Mouse (Mus musculus) heart, postnatal 0 days (tissue): ENCODE measurements at regions not wholly inside any gene's neighbourhood (a gene's known extent, or its start where the extent isn't known, plus 50 kb on each side); places are given as distances from the start of the nearest gene placed in this dataset.

ENCODE experiments used
- CTCF ChIP-seq: IDR thresholded peaks from 2 replicates; pipeline ENCODE4 v1.5.1; 2016; ENCODE audit warnings: antibody characterized with exemption, control low read depth, low read depth
- EP300 ChIP-seq: IDR thresholded peaks from 2 replicates; pipeline ENCODE4 v1.6.1; 2016; ENCODE audit warnings: antibody characterized with exemption, low read depth

- TF ChIP-seq CTCF (no peak), EP300 (no peak)
Observed at GRCm38 (mm10) chr9:98712826-98713225, 111.4 kb upstream of the Mrps22 start.
